Mouse (Mus musculus) embryonic facial prominence, embryonic 12.5 days (tissue): Measurements from ENCODE around the gene Slc11a2. TPM values are rescaled to one million over a fixed set of nuclear protein-coding genes. Genes with fewer than 3 reads are reported as not detected.
A peak's percentile ranks its signal among the peaks of the same experiment; 100 is the strongest.
"Not testable (repeated sequence)": the region's sequence is repeated elsewhere in the genome, so short reads cannot be mapped to it uniquely, and the experiment has no call there.

Experiments
- ATAC-seq: fragments of 200-750 bp; cut with Nextera tagmentation; 2 replicates; pipeline ENCODE4 v1.8.0; 2017; ENCODE audit not compliant: insufficient number of reproducible peaks, insufficient read depth, low FRiP score, low TSS enrichment
- H3K27ac ChIP-seq: fragments of 300-500 bp; sonication (generic); 2 replicates; pipeline ENCODE4 v1.5.1; 2016; ENCODE audit warnings: mild to moderate bottlenecking
- H3K27me3 ChIP-seq: fragments of 300-500 bp; sonication (generic); 2 replicates; pipeline ENCODE4 v1.6.1; 2016; ENCODE audit warnings: mild to moderate bottlenecking, moderate library complexity
- H3K36me3 ChIP-seq: fragments of 300-500 bp; sonication (generic); 2 replicates; pipeline ENCODE4 v1.6.1; 2016; ENCODE audit warnings: mild to moderate bottlenecking
- H3K4me1 ChIP-seq: fragments of 300-500 bp; sonication (generic); 2 replicates; pipeline ENCODE4 v1.6.1; 2016
- H3K4me2 ChIP-seq: fragments of 300-500 bp; sonication (generic); replicated peaks from 2 replicates; pipeline ENCODE4 v1.6.1; 2016; ENCODE audit warnings: mild to moderate bottlenecking, moderate library complexity
- H3K4me3 ChIP-seq: fragments of 300-500 bp; sonication (generic); 2 replicates; pipeline ENCODE4 v1.5.1; 2016; ENCODE audit warnings: mild to moderate bottlenecking
- H3K9ac ChIP-seq: fragments of 300-500 bp; sonication (generic); 2 replicates; pipeline ENCODE4 v1.6.1; 2016; ENCODE audit warnings: mild to moderate bottlenecking, moderate library complexity
- H3K9me3 ChIP-seq: fragments of 300-500 bp; sonication (generic); 2 replicates; pipeline ENCODE4 v1.6.1; 2016; ENCODE audit warnings: mild to moderate bottlenecking, moderate library complexity
- WGBS: fragments of 180-500 bp; shearing (Covaris S2); methylation state at CpG from one replicate; pipeline ENCODE4 v1.1.7; 2016; 5-methylcytosine and 5-hydroxymethylcytosine counted together
- polyA plus RNA-seq: library from polyadenylated mRNA; unstranded; fragments of >200 nt; fragmentation: Nextera tagmentation; extraction: Ambion mirVana; gene quantifications from 2 replicates; pipeline ENCODE4 v1.2.1, GENCODE M21; 2016

Slc11a2 gene
- polyA plus RNA-seq, 1 experiment from 2014 or later: 22.3 TPM

DNA sequence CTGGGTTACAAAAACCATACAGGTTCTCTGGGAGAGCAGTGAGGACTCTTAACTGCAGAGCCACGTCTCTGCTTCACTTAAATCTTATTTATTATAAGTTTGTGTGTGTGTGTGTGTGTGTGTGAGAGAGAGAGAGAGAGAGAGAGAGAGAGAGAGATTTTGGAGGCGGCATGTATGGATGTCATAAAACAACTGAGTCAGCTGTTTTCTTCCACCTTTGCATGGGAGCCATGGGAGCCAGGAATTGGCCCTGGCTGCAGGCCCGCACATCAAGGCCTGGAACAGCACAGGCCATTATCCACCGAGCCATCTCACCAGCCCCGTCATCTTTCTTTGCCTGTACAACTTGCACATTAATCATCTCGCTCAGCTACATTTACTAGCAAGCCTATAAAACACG, 57.8 kb downstream of the Slc11a2 start:
- Histone ChIP-seq H3K27me3 (no peaks in the 10 kb centered on the region), H3K27ac (no peak overlapping the region), H3K4me3 (no peak overlapping the region), H3K4me2 (no peak overlapping the region), H3K9me3 (no peaks in the 10 kb centered on the region), H3K4me1 (0 out of 2 replicates have a peak, but pooled peaks cover 3% of the 10 kb centered on the region), H3K9ac (no peak overlapping the region), H3K36me3 (no peaks in the 10 kb centered on the region)
- 80% methylated on average over 7 of the region's 7 CpGs for WGBS
- ATAC-seq: no peak

DNA sequence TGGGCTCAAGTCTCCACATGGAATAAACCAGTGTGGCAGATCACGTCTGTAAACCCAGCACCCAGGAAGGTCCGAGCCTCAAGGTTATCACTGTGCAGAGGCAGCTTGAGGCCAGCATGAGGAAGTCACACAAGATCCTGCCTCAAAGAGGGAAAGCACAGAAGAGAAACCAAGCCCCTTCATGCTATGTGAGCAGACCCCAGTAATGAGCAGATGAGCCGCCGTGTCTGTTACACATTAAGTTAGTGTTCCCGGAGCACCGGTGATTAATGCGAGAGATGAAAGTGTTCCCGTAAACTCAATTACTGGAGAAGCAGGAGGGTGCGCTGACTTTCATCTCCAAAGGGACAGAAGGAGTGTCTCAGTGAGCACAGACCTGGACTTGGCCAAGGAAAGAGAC, 58.9 kb downstream of the Slc11a2 start:
- WGBS: 27% methylated on average over 9 of the region's 9 CpGs
- H3K27ac ChIP-seq, H3K4me3 ChIP-seq, ATAC-seq, H3K36me3 ChIP-seq, H3K9ac ChIP-seq, H3K9me3 ChIP-seq, H3K4me2 ChIP-seq, H3K4me1 ChIP-seq, H3K27me3 ChIP-seq: not testable (repeated sequence)

DNA sequence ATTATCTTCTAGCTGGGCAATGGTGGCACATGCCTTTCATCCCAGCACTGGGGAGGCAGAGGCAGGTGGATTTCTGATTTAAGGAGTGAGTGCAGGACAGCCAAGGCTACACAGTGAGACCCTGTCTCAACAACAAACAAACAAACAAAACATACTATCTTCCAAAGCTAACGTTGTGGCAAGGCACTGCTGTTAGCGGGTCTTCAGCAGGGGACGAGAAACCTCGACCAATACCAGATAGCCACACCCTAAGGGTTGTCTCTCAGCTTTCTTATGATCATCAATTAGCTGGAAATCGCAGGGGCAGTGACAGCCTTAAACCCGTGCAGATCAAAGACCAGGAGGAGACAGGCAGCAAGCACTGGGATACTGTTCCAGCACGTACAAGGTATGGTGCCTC, 60.6 kb downstream of the Slc11a2 start, which contains the start of gene Higd1c:
Higd1c (plus strand) TSS at position 301 of the 400 bp plus-strand sequence.
- H3K9me3 ChIP-seq: no peaks in the 10 kb centered on the region
- no peak within 1 kb of the TSS for H3K4me3 ChIP-seq
- no peak within 1 kb of the TSS for H3K4me2 ChIP-seq
- no peak within 1 kb of the TSS for H3K27ac ChIP-seq
- no peak within 1 kb of the TSS for H3K9ac ChIP-seq
- H3K27me3 ChIP-seq: no peaks in the 10 kb centered on the region
- 70% methylated on average over 7 of the region's 7 CpGs for WGBS
- H3K4me1 ChIP-seq: 0 out of 2 replicates have a peak, but pooled peaks cover 3% of the 10 kb centered on the region
- no peak for ATAC-seq
- no peaks in the 10 kb centered on the region for H3K36me3 ChIP-seq

DNA sequence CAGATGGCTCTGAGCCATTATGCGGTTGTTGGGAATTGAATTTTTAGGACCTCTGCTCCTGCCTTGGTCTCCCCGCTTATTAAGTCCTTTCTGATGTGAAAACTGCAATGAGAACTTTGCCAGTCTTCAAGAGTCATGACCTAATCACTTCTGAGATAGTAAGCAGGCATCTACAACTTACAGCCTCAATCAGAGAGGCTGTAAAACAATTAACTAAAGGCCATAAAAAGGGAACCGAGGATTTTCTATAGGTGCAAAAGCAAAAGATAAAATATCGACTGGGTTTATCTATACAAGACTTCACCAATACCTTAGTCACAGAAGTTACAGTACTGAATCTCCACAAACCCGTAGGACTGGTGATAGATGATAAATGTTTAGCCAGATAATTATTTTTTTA, 69.0 kb downstream of the Slc11a2 start:
- H3K4me2 ChIP-seq: no peak overlapping the region
- no peaks in the 10 kb centered on the region for H3K9me3 ChIP-seq
- H3K27ac ChIP-seq: no peak overlapping the region
- H3K36me3 ChIP-seq: no peaks in the 10 kb centered on the region
- no peaks in the 10 kb centered on the region for H3K27me3 ChIP-seq
- 91% methylated on average over 5 of the region's 5 CpGs for WGBS
- peaks cover 7% of the 10 kb centered on the region; the same call in 1 of the 2 replicates for H3K4me1 ChIP-seq
- no peak for ATAC-seq
- H3K9ac ChIP-seq: no peak overlapping the region
- no peak overlapping the region for H3K4me3 ChIP-seq

DNA sequence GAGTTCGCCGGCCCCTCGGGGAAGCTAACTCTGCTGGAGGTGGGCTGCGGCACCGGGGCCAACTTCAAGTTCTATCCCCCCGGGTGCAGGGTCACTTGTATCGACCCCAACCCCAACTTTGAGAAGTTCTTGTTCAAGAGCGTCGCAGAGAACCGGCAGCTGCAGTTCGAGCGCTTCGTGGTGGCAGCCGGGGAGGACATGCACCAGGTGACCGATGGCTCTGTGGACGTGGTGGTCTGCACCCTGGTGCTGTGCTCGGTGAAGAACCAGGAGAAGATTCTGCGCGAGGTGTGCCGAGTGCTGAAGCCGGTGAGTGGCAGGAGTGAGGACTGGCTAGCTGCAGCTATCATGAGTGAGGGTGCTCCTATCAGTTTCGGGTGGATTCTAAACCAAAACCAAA, 71.5 kb downstream of the Slc11a2 start:
- H3K4me1 ChIP-seq, H3K4me3 ChIP-seq, H3K4me2 ChIP-seq, H3K9ac ChIP-seq, H3K27ac ChIP-seq, H3K9me3 ChIP-seq, H3K27me3 ChIP-seq, ATAC-seq, H3K36me3 ChIP-seq: not testable (repeated sequence)
- 91% methylated on average over 22 of the region's 22 CpGs for whole genome bisulfite sequencing

DNA sequence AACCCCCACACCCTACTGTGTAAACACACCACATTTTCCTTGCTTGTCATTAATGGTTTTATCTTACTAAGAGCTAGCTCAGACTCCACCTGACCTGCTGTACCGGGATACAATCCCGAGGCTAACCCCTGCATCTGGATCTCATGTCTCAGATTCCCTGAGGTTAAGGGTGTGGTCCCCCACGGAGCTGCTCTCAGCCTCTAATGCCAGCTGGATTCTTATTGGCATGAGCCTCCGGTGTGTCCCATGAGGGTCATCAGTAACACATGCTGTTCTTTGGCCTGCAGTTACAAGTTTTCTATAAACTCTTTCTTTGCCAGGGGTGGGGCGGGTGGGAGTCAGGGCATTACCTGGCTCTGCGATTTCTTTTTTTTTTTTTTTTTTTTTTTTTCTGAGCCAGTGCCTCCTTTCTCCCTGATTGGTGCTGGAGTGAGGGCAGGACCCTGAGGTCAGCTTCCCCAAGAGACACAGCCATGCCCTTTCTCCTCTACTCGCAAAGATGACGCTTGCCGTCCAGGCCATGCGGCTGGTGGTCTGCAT, 72.1 kb downstream of the Slc11a2 start, which contains the start of the genes Methig1 and Mettl7a2:
Methig1 (plus strand) TSS at position 439 of the 540 bp plus-strand sequence.
Mettl7a2 (plus strand) TSS at position 490 of the 540 bp plus-strand sequence.
- H3K4me3 ChIP-seq: no peak within 1 kb of the TSS
- no peak within 1 kb of the TSS for H3K27ac ChIP-seq
- H3K4me1 ChIP-seq: peaks cover 7% of the 10 kb centered on the region; the same call in 1 of the 2 replicates
- no peak within 1 kb of the TSS for H3K9ac ChIP-seq
- H3K36me3 ChIP-seq: no peaks in the 10 kb centered on the region
- WGBS: 66% methylated on average over 10 of the region's 10 CpGs
- no peaks in the 10 kb centered on the region for H3K27me3 ChIP-seq
- no peak within 1 kb of the TSS for H3K4me2 ChIP-seq
- H3K9me3 ChIP-seq: no peaks in the 10 kb centered on the region
- no peak for ATAC-seq

DNA sequence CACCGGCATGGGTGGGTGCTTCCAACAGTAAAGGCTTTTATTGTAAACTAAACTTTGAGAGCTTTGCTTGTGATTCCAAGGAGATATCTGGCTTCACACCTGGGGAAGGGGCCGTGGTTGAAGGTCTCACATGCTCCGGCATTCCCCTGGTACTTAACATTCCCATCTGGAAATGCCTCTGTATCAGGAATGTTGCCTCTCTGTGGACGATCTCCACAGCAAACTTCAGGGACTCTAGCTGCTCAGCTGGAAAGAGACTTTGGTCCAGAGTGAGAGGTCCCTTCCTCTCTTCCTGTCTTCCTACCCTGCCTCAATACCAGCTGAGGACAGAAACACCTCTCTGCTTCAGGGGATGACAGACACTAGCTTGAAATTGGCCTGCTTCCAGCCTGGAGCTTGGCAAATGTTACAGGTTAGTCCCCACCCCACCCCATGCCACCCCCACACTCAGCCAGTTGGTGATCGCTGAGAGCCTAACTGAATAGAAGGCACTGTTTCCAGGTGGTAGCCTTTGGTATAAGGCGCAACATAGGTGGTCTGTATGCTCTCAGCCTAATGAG, 73.3 kb downstream of the Slc11a2 start:
- WGBS: 52% methylated on average over 6 of the region's 6 CpGs
- Histone ChIP-seq H3K4me1 (peaks cover 7% of the 10 kb centered on the region; the same call in 1 of the 2 replicates), H3K27me3 (no peaks in the 10 kb centered on the region), H3K4me3 (no peak overlapping the region), H3K9me3 (no peaks in the 10 kb centered on the region), H3K4me2 (no peak overlapping the region), H3K36me3 (no peaks in the 10 kb centered on the region), H3K27ac (no peak overlapping the region), H3K9ac (no peak overlapping the region)
- ATAC-seq: no peak

DNA sequence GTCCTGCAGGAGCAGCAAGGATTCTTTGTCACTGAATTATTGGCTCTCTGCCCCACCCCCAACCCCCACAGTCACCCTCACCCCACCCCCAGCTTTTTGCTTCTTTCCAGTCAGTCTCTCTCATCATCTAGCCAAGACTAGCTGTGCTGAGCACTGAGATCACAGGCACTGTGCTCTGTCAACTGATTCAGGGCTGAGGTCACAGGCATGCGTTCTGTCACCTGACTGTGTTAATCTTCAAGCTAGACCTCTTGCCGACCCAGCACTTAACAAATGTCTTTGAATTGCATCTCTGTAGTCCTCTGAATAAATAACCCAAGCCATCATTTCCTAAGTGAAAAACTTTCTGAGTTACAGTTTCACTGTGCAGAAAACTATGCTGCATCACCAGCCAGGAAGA, 75.4 kb downstream of the Slc11a2 start:
- no peak for ATAC-seq
- Histone ChIP-seq H3K27ac (no peak overlapping the region), H3K4me1 (peaks cover 7% of the 10 kb centered on the region; the same call in 1 of the 2 replicates), H3K9me3 (no peaks in the 10 kb centered on the region), H3K4me3 (no peak overlapping the region), H3K4me2 (no peak overlapping the region), H3K36me3 (no peaks in the 10 kb centered on the region), H3K9ac (no peak overlapping the region), H3K27me3 (no peaks in the 10 kb centered on the region)
- WGBS: 52% methylated on average over 2 of the region's 2 CpGs

DNA sequence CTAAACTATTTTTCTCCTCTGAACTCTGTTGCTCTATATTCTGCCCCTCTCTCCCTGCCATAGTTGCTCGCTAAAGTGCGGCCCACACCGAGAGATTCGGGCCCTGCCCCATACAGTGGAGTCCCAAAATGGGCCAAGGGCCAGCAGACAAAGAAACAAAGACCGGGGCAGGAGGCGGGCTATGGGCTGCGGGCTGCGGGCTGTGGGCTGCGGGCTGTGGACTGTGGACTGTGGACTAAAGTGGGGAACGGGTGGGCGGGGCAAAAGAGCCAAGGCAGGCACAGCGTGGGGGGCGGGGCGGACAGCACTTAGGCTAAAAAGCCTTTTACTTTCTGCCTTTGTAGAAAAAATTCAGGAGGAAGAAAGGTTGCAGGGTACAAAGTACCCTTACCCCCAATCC, 78.1 kb downstream of the Slc11a2 start:
- H3K4me1 ChIP-seq: peaks cover 5% of the 10 kb centered on the region; the same call in 1 of the 2 replicates
- WGBS: 74% methylated on average over 14 of the region's 14 CpGs
- no peaks in the 10 kb centered on the region for H3K9me3 ChIP-seq
- peak overlapping the region; percentile 69; the same call in 1 of the 2 replicates for H3K27ac ChIP-seq
- no peak overlapping the region for H3K4me3 ChIP-seq
- no peak overlapping the region for H3K9ac ChIP-seq
- no peaks in the 10 kb centered on the region for H3K36me3 ChIP-seq
- no peaks in the 10 kb centered on the region for H3K27me3 ChIP-seq
- no peak overlapping the region for H3K4me2 ChIP-seq
- ATAC-seq: peak; percentile 41; the same call in 1 of the 2 replicates

DNA sequence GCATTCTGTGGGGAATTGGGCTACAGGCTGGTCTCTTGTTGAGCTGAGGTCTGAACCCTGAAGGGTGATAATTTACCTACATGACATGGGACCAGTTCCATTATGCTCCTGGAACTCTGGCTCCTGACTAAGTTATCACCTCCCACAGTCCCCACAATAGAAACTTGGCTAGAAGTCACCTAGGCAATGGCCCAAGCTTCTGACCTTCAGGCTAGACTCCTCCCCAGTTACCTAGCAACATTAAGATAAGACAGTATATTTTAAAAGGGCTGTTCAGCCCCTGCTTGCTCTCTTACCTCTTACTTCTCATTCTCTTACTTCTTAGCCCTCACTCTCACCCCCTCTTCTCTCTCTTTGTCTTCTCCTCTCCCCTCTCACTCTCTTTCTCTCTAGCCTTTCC, 79.4 kb downstream of the Slc11a2 start:
- no peak overlapping the region for H3K9ac ChIP-seq
- no peaks in the 10 kb centered on the region for H3K36me3 ChIP-seq
- ATAC-seq: no peak
- H3K27ac ChIP-seq: no peak overlapping the region
- H3K9me3 ChIP-seq: no peaks in the 10 kb centered on the region
- H3K4me1 ChIP-seq: no peaks in the 10 kb centered on the region
- no peak overlapping the region for H3K4me2 ChIP-seq
- no peak overlapping the region for H3K4me3 ChIP-seq
- no peaks in the 10 kb centered on the region for H3K27me3 ChIP-seq

DNA sequence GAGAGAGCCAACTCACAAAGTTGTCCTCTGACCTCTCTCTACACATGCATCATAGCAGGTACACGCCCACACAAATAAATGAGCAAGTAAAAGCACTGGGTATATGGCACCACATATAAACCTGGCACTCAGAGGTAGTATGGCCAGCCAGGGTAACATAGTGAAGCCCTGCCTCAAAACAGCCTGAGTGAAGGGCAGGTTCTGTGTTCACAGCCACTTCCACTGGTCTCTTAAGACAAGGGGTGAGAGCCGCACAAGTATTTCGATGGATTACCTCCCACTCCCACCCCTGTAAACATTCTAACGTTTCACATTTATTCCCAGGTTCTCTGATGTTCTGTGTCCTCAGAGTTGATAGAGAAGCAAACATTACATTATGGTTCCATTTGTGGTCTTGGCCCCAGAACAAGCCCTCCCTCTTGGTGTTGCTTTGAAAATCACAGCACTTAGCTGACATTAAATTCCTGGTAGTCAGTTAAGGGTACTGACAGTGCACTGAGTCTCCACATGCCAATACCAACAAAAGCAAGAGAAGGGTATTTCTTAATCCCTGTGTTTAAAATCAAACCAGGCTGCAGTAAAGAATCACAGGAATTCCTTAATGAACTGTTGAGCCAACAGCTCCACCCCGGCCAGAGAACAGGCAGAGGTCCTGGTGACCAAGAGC, 83.4 kb downstream of the Slc11a2 start:
- not testable (repeated sequence) for H3K9ac ChIP-seq, H3K36me3 ChIP-seq, H3K4me1 ChIP-seq, H3K27ac ChIP-seq, H3K4me2 ChIP-seq, H3K9me3 ChIP-seq, H3K27me3 ChIP-seq, H3K4me3 ChIP-seq, ATAC-seq
- WGBS: 77% methylated on average over 5 of the region's 5 CpGs
